Mouse (Mus musculus) forebrain, embryonic 12.5 days (tissue): ENCODE data around the gene Mmgt1. TPM values are rescaled to one million over a fixed set of nuclear protein-coding genes. Genes with fewer than 3 reads are reported as not detected.

Experiments
- ATAC-seq: fragments of 200-750 bp; cut with Nextera tagmentation; 2 replicates; pipeline ENCODE4 v1.8.0; 2017; ENCODE audit warnings: moderate TSS enrichment; ENCODE audit not compliant: low FRiP score
- H3K27ac ChIP-seq: fragments of 300-500 bp; sonication (generic); 2 replicates; pipeline ENCODE4 v1.5.1; 2016; ENCODE audit warnings: mild to moderate bottlenecking
- H3K27me3 ChIP-seq: fragments of 300-500 bp; sonication (generic); 2 replicates; pipeline ENCODE4 v1.6.1; 2016; ENCODE audit warnings: mild to moderate bottlenecking
- H3K36me3 ChIP-seq: fragments of 300-500 bp; sonication (generic); replicated peaks from 2 replicates; pipeline ENCODE4 v1.6.1; 2016; ENCODE audit warnings: mild to moderate bottlenecking
- H3K4me1 ChIP-seq: fragments of 300-500 bp; sonication (generic); 2 replicates; pipeline ENCODE4 v1.6.1; 2016
- H3K4me2 ChIP-seq: fragments of 300-500 bp; sonication (generic); 2 replicates; pipeline ENCODE4 v1.6.1; 2016; ENCODE audit warnings: mild to moderate bottlenecking, moderate library complexity
- H3K4me3 ChIP-seq: fragments of 300-500 bp; sonication (generic); replicated peaks from 2 replicates; pipeline ENCODE4 v1.5.1; 2016; ENCODE audit warnings: mild to moderate bottlenecking
- H3K9ac ChIP-seq: fragments of 300-500 bp; sonication (generic); 2 replicates; pipeline ENCODE4 v1.6.1; 2016; ENCODE audit warnings: mild to moderate bottlenecking
- H3K9me3 ChIP-seq: fragments of 300-500 bp; sonication (generic); 2 replicates; pipeline ENCODE4 v1.6.1; 2016
- WGBS: fragments of 180-500 bp; shearing (Covaris S2); methylation state at CpG from one replicate; pipeline ENCODE4 v1.1.7; 2016; 5-methylcytosine and 5-hydroxymethylcytosine counted together
- microRNA-seq: library from miRNA; unstranded; fragments of <30 nt; microRNA quantifications from one replicate; pipeline ENCODE4, GENCODE M21; 2017
- polyA plus RNA-seq: library from polyadenylated mRNA; unstranded; fragments of >200 nt; fragmentation: Nextera tagmentation; extraction: Ambion mirVana; gene quantifications from 2 replicates; pipeline ENCODE4 v1.2.1, GENCODE M21; 2016

Gene Mmgt1
- polyA plus RNA-seq, 1 experiment from 2014 or later = 53.2 TPM

- Histone ChIP-seq H3K36me3 (no peaks in the 10 kb centered on the region), H3K27ac (no peak overlapping the region), H3K4me3 (no peak overlapping the region), H3K9me3 (no peaks in the 10 kb centered on the region), H3K27me3 (no peaks in the 10 kb centered on the region), H3K4me1 (no peaks in the 10 kb centered on the region), H3K9ac (no peak overlapping the region), H3K4me2 (no peak overlapping the region)
- 86% methylated on average over 3 of the region's 3 CpGs for WGBS
- ATAC-seq = no peak
Observed at GRCm38 (mm10) chrX:56553584-56553983, 44.3 kb downstream of the Mmgt1 start.

GRCm38 (mm10) chrX:56549506-56549905, 48.4 kb downstream of the Mmgt1 start, which contains the start of gene Gm648:
Gene Gm648 (minus strand): TSS chrX:56549606.
- 85% methylated on average over 7 of the region's 7 CpGs for WGBS
- no peak for ATAC-seq
- H3K9me3 ChIP-seq = no peaks in the 10 kb centered on the region

GRCm38 (mm10) chrX:56537162-56537561, 60.7 kb downstream of the Mmgt1 start:
- no peak for ATAC-seq

More at GRCm38 (mm10) chrX:56549506-56549905, 48.4 kb downstream of the Mmgt1 start, which contains the start of gene Gm648:
- no peak within 1 kb of the TSS for H3K4me2 ChIP-seq
- no peaks in the 10 kb centered on the region for H3K36me3 ChIP-seq
- no peak within 1 kb of the TSS for H3K4me3 ChIP-seq
- no peaks in the 10 kb centered on the region for H3K27me3 ChIP-seq
- no peak within 1 kb of the TSS for H3K27ac ChIP-seq
- no peak within 1 kb of the TSS for H3K9ac ChIP-seq
- H3K4me1 ChIP-seq = no peaks in the 10 kb centered on the region

More at GRCm38 (mm10) chrX:56537162-56537561, 60.7 kb downstream of the Mmgt1 start:
- no peaks in the 10 kb centered on the region for H3K4me1 ChIP-seq
- H3K9ac ChIP-seq = no peak overlapping the region
- no peaks in the 10 kb centered on the region for H3K36me3 ChIP-seq
- H3K9me3 ChIP-seq = no peaks in the 10 kb centered on the region
- H3K4me3 ChIP-seq = no peak overlapping the region
- H3K27ac ChIP-seq = no peak overlapping the region
- H3K4me2 ChIP-seq = no peak overlapping the region
- H3K27me3 ChIP-seq = no peaks in the 10 kb centered on the region
- WGBS = 55% methylated on average over 4 of the region's 4 CpGs

Small RNA genes within 50 kb of the gene (microRNA-seq; reads per million reads assigned to microRNA genes)
- not detected for gene Mir5116

Other genes starting within 250 kb of the Mmgt1 start
- gene Smim10l2a, start 223.5 kb downstream of the Mmgt1 start, polyA plus RNA-seq = 6.4 and 6.9 TPM in 2 replicates
- 0.77 and 1.8 TPM in 2 replicates for gene Gm2174, start 150.1 kb downstream of the Mmgt1 start, polyA plus RNA-seq
- gene Ints6l, start 143.2 kb downstream of the Mmgt1 start, polyA plus RNA-seq = 22.9 and 25.5 TPM in 2 replicates
- gene Gm10477, start 73.3 kb downstream of the Mmgt1 start, polyA plus RNA-seq = not detected in 2 replicates
- gene Gm648, start 48.5 kb downstream of the Mmgt1 start, polyA plus RNA-seq = 0.18 and 0.19 TPM in 2 replicates
- gene Slc9a6, start 11.7 kb upstream of the Mmgt1 start, polyA plus RNA-seq = 26.7 and 28.4 TPM in 2 replicates
- 101 and 104 TPM in 2 replicates for gene Fhl1, start 133.7 kb upstream of the Mmgt1 start, polyA plus RNA-seq
- gene Map7d3, start 224.3 kb upstream of the Mmgt1 start, polyA plus RNA-seq = 1.7 and 1.9 TPM in 2 replicates